Mouse (Mus musculus): ENCODE data around the gene Tas1r3.

Tas1r3 gene

DNA sequence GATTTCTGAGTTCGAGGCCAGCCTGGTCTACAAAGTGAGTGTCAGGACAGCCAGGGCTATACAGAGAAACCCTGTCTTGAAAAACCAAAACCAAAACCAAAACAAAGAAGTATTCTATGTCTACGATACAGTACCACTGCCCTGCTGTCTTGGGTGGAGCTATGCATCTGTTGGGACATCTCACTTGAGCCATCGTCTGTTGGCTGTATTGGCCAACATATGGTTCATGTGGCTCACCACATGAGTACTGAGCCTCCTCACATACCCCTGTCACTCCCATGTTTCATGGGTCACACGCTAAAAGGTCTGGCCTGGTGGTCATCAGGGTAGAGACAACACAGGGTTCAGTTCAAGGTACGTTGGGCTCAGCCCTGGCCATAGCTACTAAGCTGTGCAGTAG lies 23.2 kb upstream of the Tas1r3 start:
- DNase-seq (ENCODE audit: low read depth), result no peak

DNA sequence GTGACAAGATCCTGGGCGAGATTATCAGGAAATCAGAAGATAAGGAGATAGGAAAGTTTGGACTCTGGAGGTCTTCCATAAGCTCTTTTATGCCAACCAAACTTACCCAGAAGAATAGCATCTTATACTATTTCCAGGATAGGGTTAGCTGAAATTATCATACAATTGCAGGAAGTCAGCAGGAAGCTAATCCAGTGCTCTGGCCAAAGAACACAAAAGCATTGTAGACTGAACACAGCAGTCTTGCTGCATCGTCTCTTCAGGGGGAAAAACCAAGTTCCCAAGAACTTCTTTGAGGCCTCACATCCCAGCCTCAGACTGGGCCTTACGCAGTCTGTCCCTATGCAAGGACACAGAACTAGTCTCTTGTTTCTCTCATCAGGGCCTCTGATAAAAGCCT lies 20.4 kb upstream of the Tas1r3 start:
- DNase-seq (ENCODE audit: low read depth), result no peak

- DNase-seq (ENCODE audit: low read depth), result no peak
These were observed 8.2 kb upstream of the Tas1r3 start for GRCm38 (mm10) chr4:155871404-155871803.

DNA sequence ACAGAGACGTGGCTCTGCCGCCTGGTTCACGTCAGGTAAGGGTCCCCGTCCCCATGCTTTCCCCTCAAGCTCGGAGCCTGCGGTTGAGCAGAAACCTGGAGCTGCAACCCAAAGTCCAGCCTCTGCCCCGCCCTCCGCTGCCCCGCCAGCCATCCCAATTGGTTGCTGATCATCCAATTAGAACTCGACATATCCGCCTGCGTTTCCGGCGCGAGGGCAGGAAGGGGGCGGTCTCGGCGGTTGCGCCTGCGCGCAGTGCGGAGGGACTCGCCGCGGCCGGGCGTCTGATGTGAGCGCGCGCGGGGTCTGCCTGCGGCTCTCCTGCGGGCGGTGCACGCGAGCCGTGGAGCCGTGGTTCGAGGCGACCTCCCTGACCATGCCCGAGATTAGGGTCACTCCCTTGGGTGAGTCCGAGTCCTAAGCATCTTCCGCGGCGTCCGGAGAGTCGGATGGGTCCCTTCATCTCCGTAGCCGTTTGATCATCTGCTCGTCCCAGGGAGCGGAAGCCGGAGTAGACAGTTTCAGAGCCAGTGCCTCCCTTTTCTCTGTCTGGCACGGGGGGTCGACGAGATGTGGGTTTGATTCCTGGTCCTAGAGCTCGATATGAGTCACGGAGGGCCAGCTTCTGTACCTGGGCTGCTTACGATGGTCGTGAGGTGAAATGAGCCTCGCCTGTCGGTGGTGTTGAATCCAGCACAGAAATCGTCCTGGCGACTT lies 6.3 kb upstream of the Tas1r3 start, which contains the start of the genes Cptp and Ints11:
TSS of gene Cptp (minus strand) at position 124 of the 717 bp plus-strand sequence.
TSS of gene Ints11 (plus strand) at position 230 of the 717 bp plus-strand sequence.
- peak; percentile 95 for DNase-seq (ENCODE audit: low read depth)

GRCm38 (mm10) chr4:155868614-155869298 lies 5.6 kb upstream of the Tas1r3 start:
- DNase-seq (ENCODE audit: low read depth), result peak; percentile 20

DNA sequence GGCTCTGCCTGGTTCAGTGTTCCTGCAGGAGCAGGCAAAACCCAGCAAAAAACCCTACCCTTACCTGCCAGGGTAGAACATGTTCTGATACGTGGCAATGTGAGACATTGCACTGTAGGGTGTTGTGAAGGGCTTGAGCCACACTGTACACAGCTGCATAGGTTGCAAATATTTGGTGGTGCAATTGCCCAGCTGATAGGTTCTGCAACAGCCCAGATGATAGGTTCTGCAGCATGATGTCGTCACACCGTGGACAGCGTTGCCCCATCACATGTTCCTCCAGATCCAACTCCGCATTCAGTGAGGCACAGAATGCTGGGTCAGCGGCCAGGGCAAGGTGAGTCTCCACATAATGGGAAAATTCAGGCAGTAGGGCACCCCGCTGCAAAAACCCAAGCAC lies 1.4 kb downstream of the Tas1r3 start:
- no peak for DNase-seq (ENCODE audit: low read depth)

DNA sequence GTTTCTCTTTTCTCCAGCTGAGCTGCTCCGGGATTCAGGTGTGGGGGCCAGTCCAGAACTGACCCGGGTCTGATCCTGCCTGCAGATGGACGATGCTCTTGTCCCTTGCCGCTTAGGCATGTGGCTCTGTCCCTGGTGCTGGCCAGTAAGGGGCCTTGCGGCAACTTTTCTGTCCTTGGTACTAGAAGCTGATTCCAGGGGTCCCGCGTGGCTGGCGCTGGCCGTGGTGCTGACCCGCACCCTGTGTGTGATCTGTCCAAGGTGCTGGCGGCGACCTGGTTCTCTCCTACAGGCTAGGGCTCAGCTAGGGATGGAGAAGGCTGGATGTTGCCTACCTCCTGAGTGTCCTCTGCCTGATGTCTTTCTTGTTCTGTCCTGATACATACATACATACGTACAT lies 3.8 kb downstream of the Tas1r3 start:
- DNase-seq (ENCODE audit: low read depth), result no peak

DNA sequence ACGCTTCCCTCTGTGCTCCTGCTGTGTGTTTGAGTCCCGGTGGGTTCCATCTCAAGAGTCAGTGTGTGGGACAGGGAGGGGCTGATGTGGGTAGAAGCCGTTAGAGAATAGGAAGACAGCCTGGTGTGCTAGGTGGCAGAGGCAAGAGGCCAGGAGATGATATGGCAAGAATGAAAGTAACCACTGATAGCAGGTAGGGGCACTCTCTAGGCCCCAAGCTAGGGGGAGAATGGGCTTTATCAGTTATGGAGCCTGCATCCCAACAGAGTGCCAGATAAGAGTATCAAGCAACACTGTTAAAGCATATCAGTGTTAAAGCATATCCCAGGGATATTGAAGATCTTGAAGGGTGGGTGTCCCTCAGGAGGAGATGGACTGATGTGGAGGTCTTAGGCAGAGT lies 6.3 kb downstream of the Tas1r3 start:
- DNase-seq (ENCODE audit: low read depth), result no peak

DNA sequence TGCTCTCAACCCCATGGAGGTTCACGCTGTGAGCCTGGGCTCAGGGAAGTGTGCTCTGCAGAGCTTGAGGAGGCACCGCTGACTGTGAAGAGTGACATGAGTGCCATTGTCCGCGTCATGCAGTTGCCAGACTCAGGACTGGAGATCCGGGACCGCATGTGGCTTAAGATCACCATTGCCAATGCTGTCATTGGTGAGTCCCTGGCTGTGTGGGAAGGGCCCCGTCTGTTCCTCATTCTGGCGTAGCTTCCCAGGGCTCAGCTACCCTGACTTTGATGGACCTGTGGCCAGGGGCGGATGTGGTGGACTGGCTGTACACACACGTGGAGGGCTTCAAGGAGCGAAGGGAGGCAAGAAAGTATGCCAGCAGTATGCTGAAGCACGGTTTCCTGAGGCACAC lies 7.1 kb downstream of the Tas1r3 start:
- no peak for DNase-seq (ENCODE audit: low read depth)

DNA sequence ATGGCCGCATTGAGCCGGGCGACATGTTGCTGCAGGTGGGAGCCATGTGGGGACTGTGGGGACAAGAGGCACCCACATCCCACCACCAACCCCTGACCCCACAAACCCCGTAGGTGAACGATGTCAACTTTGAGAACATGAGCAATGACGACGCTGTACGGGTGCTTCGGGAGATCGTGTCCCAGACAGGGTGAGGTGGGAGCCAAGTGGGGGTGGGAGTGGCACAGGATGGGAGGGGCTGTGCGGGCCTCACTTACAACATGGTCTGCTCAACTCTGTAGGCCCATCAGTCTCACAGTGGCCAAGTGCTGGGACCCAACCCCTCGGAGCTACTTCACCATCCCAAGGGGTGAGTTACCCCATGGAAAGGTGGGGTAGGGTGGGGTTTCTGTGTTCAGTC lies 8.2 kb downstream of the Tas1r3 start:
- no peak for DNase-seq (ENCODE audit: low read depth)

- no peak for DNase-seq (ENCODE audit: low read depth)
These were observed 9.7 kb downstream of the Tas1r3 start for GRCm38 (mm10) chr4:155853421-155853820.

- no peak for DNase-seq (ENCODE audit: low read depth)
These were observed 11.2 kb downstream of the Tas1r3 start for GRCm38 (mm10) chr4:155851951-155852411.

DNA sequence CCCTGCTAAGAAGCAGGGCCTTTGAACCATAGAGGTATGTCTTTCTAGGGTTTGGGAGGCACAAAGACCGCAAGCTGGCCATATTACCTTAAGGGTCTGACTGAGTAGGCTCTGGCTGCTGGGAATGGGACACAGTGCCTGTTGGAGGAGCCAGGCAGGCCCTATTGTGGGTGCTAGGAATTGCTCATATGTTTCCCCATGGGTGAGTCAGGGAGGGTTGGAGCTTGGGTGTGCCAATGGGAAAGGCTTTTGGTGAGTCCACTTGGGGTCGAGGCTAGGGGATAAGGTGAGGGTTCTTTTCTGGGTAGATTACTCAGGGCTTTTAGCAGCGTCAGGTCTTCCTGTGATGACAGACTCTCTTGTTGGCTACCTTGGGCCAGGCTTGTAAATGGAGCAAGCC lies 11.8 kb downstream of the Tas1r3 start:
- DNase-seq (ENCODE audit: low read depth), result no peak

GRCm38 (mm10) chr4:155849792-155850451 lies 13.2 kb downstream of the Tas1r3 start:
- DNase-seq (ENCODE audit: low read depth), result no peak

- no peak for DNase-seq (ENCODE audit: low read depth)
These were observed 13.8 kb downstream of the Tas1r3 start for GRCm38 (mm10) chr4:155849391-155849790.

- peak; percentile 25 for DNase-seq (ENCODE audit: low read depth)
These were observed 14.6 kb downstream of the Tas1r3 start for GRCm38 (mm10) chr4:155848434-155849095.

DNA sequence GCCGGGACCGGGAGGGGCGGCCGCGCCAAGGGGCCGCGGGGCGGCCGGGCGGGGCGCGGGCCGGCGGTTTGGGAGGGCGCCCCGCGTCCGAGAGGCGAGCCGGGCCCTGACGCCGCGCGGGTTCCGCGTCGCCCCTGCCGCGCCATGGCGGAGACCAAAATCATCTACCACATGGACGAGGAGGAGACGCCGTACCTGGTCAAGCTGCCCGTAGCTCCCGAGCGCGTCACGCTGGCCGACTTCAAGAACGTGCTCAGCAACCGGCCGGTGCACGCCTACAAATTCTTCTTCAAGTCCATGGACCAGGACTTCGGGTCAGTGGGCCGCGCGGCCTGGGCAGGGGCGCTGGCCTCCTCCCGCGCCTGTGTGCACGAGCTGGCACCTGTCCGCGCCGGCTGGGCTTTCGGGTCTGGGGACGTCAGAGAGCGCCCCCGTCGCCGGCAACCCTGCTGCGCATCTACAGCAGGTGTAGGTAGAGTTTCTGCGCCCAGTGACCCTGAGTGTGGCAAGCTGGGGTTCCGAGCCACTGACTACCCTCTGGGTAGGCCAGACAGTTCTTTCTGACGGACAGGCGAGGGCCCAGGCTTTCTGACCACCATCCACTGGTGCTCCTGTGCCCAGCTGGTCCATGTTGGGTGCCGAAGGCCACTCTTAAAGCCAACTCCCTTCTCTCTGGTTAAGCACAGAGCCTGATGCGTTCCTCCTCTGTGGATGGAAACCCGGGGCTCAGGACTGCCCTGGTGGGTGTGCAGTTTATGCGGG lies 15.4 kb downstream of the Tas1r3 start:
- DNase-seq (ENCODE audit: low read depth), result peak; percentile 64

GRCm38 (mm10) chr4:155846871-155847578 lies 16.1 kb downstream of the Tas1r3 start, which contains the start of gene Dvl1:
TSS of gene Dvl1 (plus strand) at chr4:155847402.
- DNase-seq (ENCODE audit: low read depth), result peak; percentile 96

DNA sequence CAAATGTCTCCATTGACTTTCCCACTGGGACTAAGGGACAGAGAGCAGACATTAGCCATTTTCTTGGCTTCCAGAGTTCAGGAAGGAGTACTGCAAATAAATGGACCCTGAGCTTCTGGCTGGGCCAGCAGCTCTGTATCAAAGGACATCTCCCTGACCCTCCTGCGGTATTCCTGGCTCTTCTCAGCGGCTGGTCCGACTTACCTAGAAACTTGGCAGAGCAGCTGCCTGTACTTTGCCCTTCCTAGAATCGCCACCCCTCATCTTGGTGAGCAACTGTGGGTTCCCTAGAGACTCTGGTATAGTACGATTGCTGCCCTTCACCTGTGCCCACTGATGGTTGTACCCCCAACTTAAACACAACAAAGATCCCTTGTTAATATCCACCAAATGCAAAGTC lies 19.9 kb downstream of the Tas1r3 start:
- no peak for DNase-seq (ENCODE audit: low read depth)

- peak; percentile 26 for DNase-seq (ENCODE audit: low read depth)
These were observed 21.4 kb downstream of the Tas1r3 start for GRCm38 (mm10) chr4:155841651-155842270.

Data from naive thymus-derived CD4-positive, alpha-beta T cell, adult 2 months (primary cell).